Mouse (Mus musculus): Measurements from ENCODE around the gene Slc17a1. TPM values are rescaled to one million over a fixed set of nuclear protein-coding genes. Genes with fewer than 3 reads are reported as not detected.
A peak's percentile ranks its signal among the peaks of the same experiment; 100 is the strongest.

The Slc17a1 gene
- not detected in 2 replicates for total RNA-seq (2017)

- ATAC-seq (replicated peaks; ENCODE audit: low read depth, poor library complexity, severe bottlenecking) = no peak
Measured at GRCm38 (mm10) chr13:23867405-23867804, at the start of gene Slc17a1. Gene Slc17a1 (plus strand): TSS chr13:23867750.

GRCm38 (mm10) chr13:23820179-23820940 lies 47.2 kb upstream of the Slc17a1 start:
- ATAC-seq (replicated peaks; ENCODE audit: low read depth, poor library complexity, severe bottlenecking) = no peak

GRCm38 (mm10) chr13:23822213-23822612 lies 45.3 kb upstream of the Slc17a1 start:
- ATAC-seq (replicated peaks; ENCODE audit: low read depth, poor library complexity, severe bottlenecking) = no peak

- ATAC-seq (replicated peaks; ENCODE audit: low read depth, poor library complexity, severe bottlenecking) = no peak
Measured at GRCm38 (mm10) chr13:23826606-23827005, 40.9 kb upstream of the Slc17a1 start.

GRCm38 (mm10) chr13:23833053-23833452 lies 34.5 kb upstream of the Slc17a1 start:
- ATAC-seq (replicated peaks; ENCODE audit: low read depth, poor library complexity, severe bottlenecking) = peak; percentile 90

- no peak for ATAC-seq (replicated peaks; ENCODE audit: low read depth, poor library complexity, severe bottlenecking)
Measured at GRCm38 (mm10) chr13:23834836-23835235, 32.7 kb upstream of the Slc17a1 start.

GRCm38 (mm10) chr13:23836630-23837029 lies 30.9 kb upstream of the Slc17a1 start:
- no peak for ATAC-seq (replicated peaks; ENCODE audit: low read depth, poor library complexity, severe bottlenecking)

- ATAC-seq (replicated peaks; ENCODE audit: low read depth, poor library complexity, severe bottlenecking) = no peak
Measured at GRCm38 (mm10) chr13:23839308-23839707, 28.2 kb upstream of the Slc17a1 start, which contains the start of gene Slc17a3. Gene Slc17a3 (plus strand): TSS chr13:23839434.

GRCm38 (mm10) chr13:23845851-23846250 lies 21.7 kb upstream of the Slc17a1 start:
- no peak for ATAC-seq (replicated peaks; ENCODE audit: low read depth, poor library complexity, severe bottlenecking)

- no peak for ATAC-seq (replicated peaks; ENCODE audit: low read depth, poor library complexity, severe bottlenecking)
Measured at GRCm38 (mm10) chr13:23849299-23849698, 18.3 kb upstream of the Slc17a1 start.

- no peak for ATAC-seq (replicated peaks; ENCODE audit: low read depth, poor library complexity, severe bottlenecking)
Measured at GRCm38 (mm10) chr13:23856401-23856800, 11.1 kb upstream of the Slc17a1 start.

GRCm38 (mm10) chr13:23861815-23862214 lies 5.7 kb upstream of the Slc17a1 start:
- ATAC-seq (replicated peaks; ENCODE audit: low read depth, poor library complexity, severe bottlenecking) = no peak

- ATAC-seq (replicated peaks; ENCODE audit: low read depth, poor library complexity, severe bottlenecking) = no peak
Measured at GRCm38 (mm10) chr13:23864711-23865110, 2.8 kb upstream of the Slc17a1 start.

GRCm38 (mm10) chr13:23866086-23866710 lies 1.4 kb upstream of the Slc17a1 start:
- ATAC-seq (replicated peaks; ENCODE audit: low read depth, poor library complexity, severe bottlenecking) = no peak

- no peak for ATAC-seq (replicated peaks; ENCODE audit: low read depth, poor library complexity, severe bottlenecking)
Measured at GRCm38 (mm10) chr13:23867000-23867399, 550 bp upstream of the Slc17a1 start.

- no peak for ATAC-seq (replicated peaks; ENCODE audit: low read depth, poor library complexity, severe bottlenecking)
Measured at GRCm38 (mm10) chr13:23868790-23869533, 1.4 kb downstream of the Slc17a1 start.

- no peak for ATAC-seq (replicated peaks; ENCODE audit: low read depth, poor library complexity, severe bottlenecking)
Measured at GRCm38 (mm10) chr13:23869996-23870395, 2.4 kb downstream of the Slc17a1 start.

GRCm38 (mm10) chr13:23873141-23873540 lies 5.6 kb downstream of the Slc17a1 start:
- no peak for ATAC-seq (replicated peaks; ENCODE audit: low read depth, poor library complexity, severe bottlenecking)

- ATAC-seq (replicated peaks; ENCODE audit: low read depth, poor library complexity, severe bottlenecking) = peak; percentile 78
Measured at GRCm38 (mm10) chr13:23879106-23879505, 11.6 kb downstream of the Slc17a1 start.

GRCm38 (mm10) chr13:23879636-23880035 lies 12.1 kb downstream of the Slc17a1 start:
- peak; percentile 89 for ATAC-seq (replicated peaks; ENCODE audit: low read depth, poor library complexity, severe bottlenecking)

GRCm38 (mm10) chr13:23885540-23885939 lies 18.0 kb downstream of the Slc17a1 start:
- ATAC-seq (replicated peaks; ENCODE audit: low read depth, poor library complexity, severe bottlenecking) = peak; percentile 99
